In genomic region chr5:66676457-66677117, GRCm38 (mm10) we compare ENCODE assay signal across 8 mouse cellular contexts. TPM values are rescaled to one million over a fixed set of nuclear protein-coding genes. Genes with fewer than 3 reads are reported as not detected.
DNase-seq lines count a peak whose midpoint lies in the region; ATAC-seq and TF ChIP-seq lines count a peak whose summit lies in the region.

No protein-coding gene starts in this region.

- H3K4me2 ChIP-seq in intestine, embryonic 14.5 days (ENCODE audit: low read length): peak overlapping the region; percentile 85
- peak overlapping the region; percentile 67 for H3K4me2 ChIP-seq in midbrain, embryonic 12.5 days (replicated peaks)

- no peaks in the 10 kb centered on the region for H3K27me3 ChIP-seq in cerebellum, adult 2 months (ENCODE audit: control insufficient read depth, insufficient read depth, low read length)
- H3K27me3 ChIP-seq in intestine, embryonic 14.5 days (replicated peaks; ENCODE audit: control insufficient read depth, insufficient read depth, low read length): peaks cover 46% of the 10 kb centered on the region
- peaks cover 5% of the 10 kb centered on the region for H3K27me3 ChIP-seq in midbrain, embryonic 12.5 days

- H3K4me1 ChIP-seq in cerebellum, adult 2 months (ENCODE audit: control insufficient read depth, insufficient read depth, low read length): peaks cover 6% of the 10 kb centered on the region; the same call in 1 of the 2 replicates
- peaks cover 8% of the 10 kb centered on the region; the same call in 1 of the 2 replicates for H3K4me1 ChIP-seq in intestine, embryonic 14.5 days (replicated peaks; ENCODE audit: control insufficient read depth, insufficient read depth, low read length)
- H3K4me1 ChIP-seq in midbrain, embryonic 12.5 days: peaks cover 37% of the 10 kb centered on the region

- H3K9ac ChIP-seq in intestine, embryonic 14.5 days (ENCODE audit: low read length): peak overlapping the region; percentile 17; the same call in 1 of the 2 replicates
- H3K9ac ChIP-seq in midbrain, embryonic 12.5 days (replicated peaks): peak overlapping the region; percentile 69

- no peak for TF ChIP-seq POLR2A in cerebellum, adult 2 months (IDR thresholded peaks at IDR 0.05; ENCODE audit: borderline replicate concordance, insufficient read depth, low read length)

- H3K27ac ChIP-seq in cerebellum, adult 2 months (ENCODE audit: insufficient read depth, low read length): peak overlapping the region; percentile 26
- no peak overlapping the region for H3K27ac ChIP-seq in intestine, embryonic 14.5 days (ENCODE audit: low read depth)
- H3K27ac ChIP-seq in midbrain, embryonic 12.5 days (replicated peaks): peak overlapping the region; percentile 68

- intact Hi-C loops in left cerebral cortex, postnatal 4 days (cut with DNase I): loop anchor here (2.0 kb wide), 1 partner anchor 290 kb away; no protein-coding TSS in a partner anchor

- whole genome bisulfite sequencing in cerebellum, adult 2 months: 1% methylated on average over 51 of the region's 51 CpGs
- under 1% methylated on average over 51 of the region's 51 CpGs for WGBS in intestine, embryonic 14.5 days
- under 1% methylated on average over 51 of the region's 51 CpGs for WGBS in midbrain, embryonic 12.5 days

- H3K36me3 ChIP-seq in intestine, embryonic 14.5 days (ENCODE audit: control insufficient read depth, insufficient read depth, low read length): no peaks in the 10 kb centered on the region
- peaks cover 22% of the 10 kb centered on the region for H3K36me3 ChIP-seq in midbrain, embryonic 12.5 days

- no peak for TF ChIP-seq CTCF in cerebellum, adult 2 months (IDR thresholded peaks at IDR 0.05; ENCODE audit: borderline replicate concordance, insufficient read depth, low read depth, low read length)

- peak overlapping the region; percentile 93 for H3K4me3 ChIP-seq in cerebellum, adult 2 months (replicated peaks; ENCODE audit: insufficient read depth, low read depth, low read length)
- peak overlapping the region; percentile 39 for H3K4me3 ChIP-seq in intestine, embryonic 14.5 days (ENCODE audit: low read depth, low read length)
- H3K4me3 ChIP-seq in midbrain, embryonic 12.5 days: peak overlapping the region; percentile 56

- ATAC-seq in intestine, embryonic 14.5 days (replicated peaks; ENCODE audit: low FRiP score, low TSS enrichment, low read depth): peak; percentile 85
- peak; percentile 84 for ATAC-seq in midbrain, embryonic 12.5 days (ENCODE audit: low FRiP score, low read depth)

- no peaks in the 10 kb centered on the region for H3K9me3 ChIP-seq in intestine, embryonic 14.5 days (ENCODE audit: control insufficient read depth, low read length)
- H3K9me3 ChIP-seq in midbrain, embryonic 12.5 days: no peaks in the 10 kb centered on the region

- peak; percentile 71 for DNase-seq in embryo, embryonic 10 days (ENCODE audit: low spot score)
- no peak for DNase-seq in embryo, embryonic 9.5 days (ENCODE audit: extremely low spot score)
- DNase-seq in cerebellum, adult 2 months: peak; percentile 68 to 71
- DNase-seq in frontal cortex, postnatal 14 days (ENCODE audit: low spot score in 2 of 2): peak; percentile 65 to 67
- DNase-seq in intestine, embryonic 14.5 days (ENCODE audit: low spot score): peak; percentile 61
- peak; percentile 72 for DNase-seq in left cerebral cortex, postnatal 4 days
- DNase-seq in testis, postnatal 14 days (ENCODE audit: low spot score): peak; percentile 84

RNA-seq across cellular contexts. Expression of gene Uchl1, which starts 0.7 kb away (rescaled TPM):
- 709 and 904 TPM in 2 replicates for polyA plus RNA-seq in cerebellum, adult 2 months (2012; rRNA removed)
- 115 and 125 TPM in 2 replicates for polyA plus RNA-seq in intestine, embryonic 14.5 days (2014; fragmentation: Nextera tagmentation; extraction: Ambion mirVana)
- 1,000 to 10,000 TPM; 1,371 to 1,423 TPM for total RNA-seq in left cerebral cortex, postnatal 4 days (2021)
- 559 and 602 TPM in 2 replicates for polyA plus RNA-seq in midbrain, embryonic 12.5 days (2016; fragmentation: Nextera tagmentation; extraction: Ambion mirVana)

RNA-seq across cellular contexts. Expression of gene Apbb2, which starts 58.0 kb away (rescaled TPM):
- polyA plus RNA-seq in cerebellum, adult 2 months (2012; rRNA removed): 34.7 and 36.1 TPM in 2 replicates
- polyA plus RNA-seq in intestine, embryonic 14.5 days (2014; fragmentation: Nextera tagmentation; extraction: Ambion mirVana): 35.8 and 39.3 TPM in 2 replicates
- total RNA-seq in left cerebral cortex, postnatal 4 days (2021): 100 to 1,000 TPM in 1 of 2 experiments, 10 to 100 TPM in 1; 96.4 to 104 TPM
- polyA plus RNA-seq in midbrain, embryonic 12.5 days (2016; fragmentation: Nextera tagmentation; extraction: Ambion mirVana): 58.5 and 69.5 TPM in 2 replicates

Comparison
In these comparisons a context has a peak if more than half of its experiments do, and no peak if none do; other contexts are left out.
1. H3K4me3 ChIP-seq: peak in every context shown above with its lines; median percentile 93 in cerebellum, adult 2 months; 56 in midbrain, embryonic 12.5 days; 39 in intestine, embryonic 14.5 days.